Comparison of ENCODE assay signal across 8 mouse cellular contexts in the genomic region with DNA sequence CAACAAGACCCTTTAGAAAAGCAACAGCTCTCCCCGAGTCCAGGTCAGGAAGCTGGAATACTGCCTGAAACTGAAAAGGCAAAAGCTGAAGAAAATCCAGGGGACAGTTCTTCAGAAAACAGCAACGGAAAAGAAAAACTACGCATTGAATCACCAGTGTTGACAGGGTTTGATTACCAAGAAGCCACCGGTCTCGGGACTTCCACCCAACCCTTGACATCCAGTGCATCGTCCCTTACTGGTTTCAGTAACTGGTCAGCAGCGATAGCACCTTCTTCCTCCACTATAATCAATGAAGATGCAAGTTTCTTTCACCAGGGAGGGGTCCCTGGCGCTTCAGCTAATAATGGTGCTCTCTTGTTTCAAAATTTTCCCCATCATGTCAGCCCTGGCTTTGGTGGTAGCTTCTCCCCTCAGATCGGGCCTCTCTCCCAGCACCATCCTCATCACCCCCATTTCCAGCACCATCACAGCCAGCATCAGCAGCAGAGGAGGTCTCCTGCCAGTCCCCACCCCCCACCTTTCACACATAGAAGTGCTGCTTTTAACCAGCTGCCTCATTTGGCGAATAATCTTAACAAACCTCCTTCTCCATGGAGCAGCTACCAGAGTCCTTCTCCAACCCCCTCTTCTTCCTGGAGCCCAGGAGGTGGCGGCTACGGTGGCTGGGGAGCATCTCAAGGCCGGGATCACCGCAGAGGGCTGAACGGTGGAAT. TPM values are rescaled to one million over a fixed set of nuclear protein-coding genes. Genes with fewer than 3 reads are reported as not detected.
DNase-seq lines count a peak whose midpoint lies in the region; ATAC-seq and TF ChIP-seq lines count a peak whose summit lies in the region.

No protein-coding gene starts in this region.

- TF ChIP-seq CTCF in bone marrow, adult 2 months (IDR thresholded peaks at IDR 0.05; ENCODE audit: control insufficient read depth, insufficient read depth, low read length): no peak

- H3K9ac ChIP-seq in forebrain, embryonic 14.5 days (ENCODE audit: low read length): peak overlapping the region; percentile 61
- peak overlapping the region; percentile 58 for H3K9ac ChIP-seq in hindbrain, embryonic 15.5 days
- H3K9ac ChIP-seq in midbrain, embryonic 15.5 days: peak overlapping the region; percentile 59

- H3K4me1 ChIP-seq in bone marrow, adult 2 months (ENCODE audit: control insufficient read depth, insufficient read depth, low read length): no peaks in the 10 kb centered on the region; the same call in 1 of the 2 replicates
- H3K4me1 ChIP-seq in forebrain, embryonic 14.5 days (ENCODE audit: control insufficient read depth, insufficient read depth, low read length): peaks cover 23% of the 10 kb centered on the region
- peaks cover 42% of the 10 kb centered on the region for H3K4me1 ChIP-seq in hindbrain, embryonic 15.5 days (replicated peaks)
- H3K4me1 ChIP-seq in midbrain, embryonic 15.5 days: peaks cover 32% of the 10 kb centered on the region

- WGBS in bone marrow, adult 2 months: 73% methylated on average over 15 of the region's 15 CpGs
- 72% methylated on average over 15 of the region's 15 CpGs for WGBS in forebrain, embryonic 14.5 days
- WGBS in hindbrain, embryonic 15.5 days: 30% methylated on average over 15 of the region's 15 CpGs
- 47% methylated on average over 15 of the region's 15 CpGs for WGBS in midbrain, embryonic 15.5 days

- peak; percentile 32 to 55 for DNase-seq in heart, adult 18-20 months
- DNase-seq in heart, postnatal 25 days (ENCODE audit: low spot score): no peak
- DNase-seq in forebrain, embryonic 14.5 days (ENCODE audit: low spot score): peak; percentile 50
- peak; percentile 35 to 70 for DNase-seq in left cerebral cortex, postnatal 25 days (ENCODE audit: low spot score in 2 of 2)
- no peak for DNase-seq in urinary bladder, postnatal 4 days (ENCODE audit: low spot score in 2 of 2)

- H3K9me3 ChIP-seq in forebrain, embryonic 14.5 days (replicated peaks; ENCODE audit: control insufficient read depth, low read length): no peaks in the 10 kb centered on the region
- no peaks in the 10 kb centered on the region for H3K9me3 ChIP-seq in hindbrain, embryonic 15.5 days
- no peaks in the 10 kb centered on the region for H3K9me3 ChIP-seq in midbrain, embryonic 15.5 days

- peak overlapping the region; percentile 76 for H3K4me3 ChIP-seq in bone marrow, adult 2 months (replicated peaks; ENCODE audit: control insufficient read depth, low read depth, low read length)
- peak overlapping the region; percentile 79 for H3K4me3 ChIP-seq in forebrain, embryonic 14.5 days (ENCODE audit: low read depth, low read length)
- peak overlapping the region; percentile 66 for H3K4me3 ChIP-seq in hindbrain, embryonic 15.5 days
- peak overlapping the region; percentile 53 for H3K4me3 ChIP-seq in midbrain, embryonic 15.5 days

- H3K27me3 ChIP-seq in forebrain, embryonic 14.5 days (replicated peaks; ENCODE audit: control insufficient read depth, insufficient read depth, low read length): no peaks in the 10 kb centered on the region
- H3K27me3 ChIP-seq in hindbrain, embryonic 15.5 days: no peaks in the 10 kb centered on the region
- H3K27me3 ChIP-seq in midbrain, embryonic 15.5 days (replicated peaks): no peaks in the 10 kb centered on the region

- no peaks in the 10 kb centered on the region for H3K36me3 ChIP-seq in forebrain, embryonic 14.5 days (ENCODE audit: control insufficient read depth, insufficient read depth, low read length)
- no peaks in the 10 kb centered on the region for H3K36me3 ChIP-seq in hindbrain, embryonic 15.5 days
- no peaks in the 10 kb centered on the region for H3K36me3 ChIP-seq in midbrain, embryonic 15.5 days (replicated peaks)

- H3K4me2 ChIP-seq in forebrain, embryonic 14.5 days (ENCODE audit: low read length): peak overlapping the region; percentile 71
- H3K4me2 ChIP-seq in hindbrain, embryonic 15.5 days: peak overlapping the region; percentile 95
- H3K4me2 ChIP-seq in midbrain, embryonic 15.5 days: peak overlapping the region; percentile 86

- no peak for TF ChIP-seq POLR2A in bone marrow, adult 2 months (IDR thresholded peaks at IDR 0.05; ENCODE audit: borderline replicate concordance, control insufficient read depth, low read depth, low read length)

- intact Hi-C loops in heart, postnatal 25 days (cut with DNase I): loop anchor here (2.0 to 5.0 kb wide), 5 partner anchors 28 to 198 kb away; no protein-coding TSS in a partner anchor
- intact Hi-C loops in left cerebral cortex, postnatal 25 days (cut with DNase I): loop anchor here (5.0 kb wide), 2 partner anchors 70 to 110 kb away; no protein-coding TSS in a partner anchor

- H3K27ac ChIP-seq in bone marrow, adult 2 months (ENCODE audit: control insufficient read depth, insufficient read depth, low read depth, low read length, poor library complexity): peak overlapping the region; percentile 57; the same call in 1 of the 2 replicates
- 0 out of 2 replicates have a peak overlapping the region, but pooled peaks have one; percentile 9 for H3K27ac ChIP-seq in forebrain, embryonic 14.5 days (ENCODE audit: low read depth, low read length)
- H3K27ac ChIP-seq in hindbrain, embryonic 15.5 days (replicated peaks): peak overlapping the region; percentile 69
- peak overlapping the region; percentile 65 for H3K27ac ChIP-seq in midbrain, embryonic 15.5 days

- no peak for ATAC-seq in forebrain, embryonic 14.5 days
- no peak for ATAC-seq in hindbrain, embryonic 15.5 days (ENCODE audit: low FRiP score, low read depth)
- no peak for ATAC-seq in midbrain, embryonic 15.5 days (replicated peaks)

RNA-seq across cellular contexts. Expression of gene Cpeb4, which starts 0.7 kb away (rescaled TPM):
- 100 to 1,000 TPM; 103 to 109 TPM for total RNA-seq in heart, adult 18-20 months (2021)
- total RNA-seq in heart, postnatal 25 days (2021): 10 to 100 TPM; 80.9 to 92.0 TPM
- polyA plus RNA-seq in bone marrow, adult 2 months (2011; ENCODE audit: insufficient read depth, insufficient read length, low replicate concordance, missing spikeins): 27.5 and 38.1 TPM in 2 replicates
- polyA plus RNA-seq in forebrain, embryonic 14.5 days (2014; fragmentation: Nextera tagmentation; extraction: Ambion mirVana): 18.5 and 23.9 TPM in 2 replicates
- polyA plus RNA-seq in hindbrain, embryonic 15.5 days (2015; fragmentation: Nextera tagmentation; extraction: Ambion mirVana): 15.4 and 17.8 TPM in 2 replicates
- total RNA-seq in left cerebral cortex, postnatal 25 days (2021): 100 to 1,000 TPM; 157 to 160 TPM
- 16.5 and 17.3 TPM in 2 replicates for polyA plus RNA-seq in midbrain, embryonic 15.5 days (2015; fragmentation: Nextera tagmentation; extraction: Ambion mirVana)

Comparison
In these comparisons a context has a peak if more than half of its experiments do, and no peak if none do; other contexts are left out.
1. DNase-seq: peak in heart, adult 18-20 months (2 of 2), forebrain, embryonic 14.5 days (single experiment) and left cerebral cortex, postnatal 25 days (2 of 2); none in heart, postnatal 25 days (single experiment) and urinary bladder, postnatal 4 days (0 of 2).
2. H3K27ac ChIP-seq: peak in every context shown above with its lines; median percentile 69 in hindbrain, embryonic 15.5 days; 65 in midbrain, embryonic 15.5 days; 57 in bone marrow, adult 2 months; 9 in forebrain, embryonic 14.5 days.
3. Peak in every context shown above with its lines, with median percentiles within 50 percentile points of each other: H3K4me3 ChIP-seq, H3K4me2 ChIP-seq and H3K9ac ChIP-seq.